Mouse (Mus musculus) MEL (cell line): ENCODE data around the gene Mylk3. TPM values are rescaled to one million over a fixed set of nuclear protein-coding genes. Genes with fewer than 3 reads are reported as not detected.

Source experiments
- DNase-seq: peaks from one replicate; pipeline ENCODE4 v3.0.0; 2011; ENCODE audit warnings: low read depth, low spot score
- H3K27ac ChIP-seq: 2 replicates; pipeline ENCODE4 v1.5.1; 2012; ENCODE audit warnings: low read depth, mild to moderate bottlenecking, control low read depth, low read length, moderate library complexity; ENCODE audit not compliant: control insufficient read depth
- H3K27me3 ChIP-seq, 2 experiments: fragments of 150-350 bp in 1 of 2; sonication (generic) in 1 of 2; 2 replicates each; pipeline ENCODE4 v1.6.1; 2012; ENCODE audit warnings: low read length in 2 of 2, mild to moderate bottlenecking in 2 of 2, improper control_type of control experiment in 1 of 2, moderate library complexity in 1 of 2; ENCODE audit not compliant: insufficient read depth in 2 of 2, control insufficient read depth in 1 of 2
- H3K36me3 ChIP-seq, 2 experiments: 2 replicates each; pipeline ENCODE4 v1.6.1; 2012 to 2014; ENCODE audit warnings: low read length in 2 of 2, improper control_type of control experiment in 1 of 2, inconsistent platforms in 1 of 2, mild to moderate bottlenecking in 1 of 2; ENCODE audit not compliant: insufficient read depth in 2 of 2, control insufficient read depth in 1 of 2
- H3K4me1 ChIP-seq, 2 experiments: fragments of 150-350 bp in 1 of 2; sonication (generic) in 1 of 2; 2 replicates each; pipeline ENCODE4 v1.6.1; 2012; ENCODE audit warnings: low read length in 2 of 2, improper control_type of control experiment in 1 of 2, mild to moderate bottlenecking in 1 of 2; ENCODE audit not compliant: insufficient read depth in 2 of 2, control insufficient read depth in 1 of 2
- H3K4me3 ChIP-seq, 2 experiments: fragments of 150-350 bp in 1 of 2; sonication (generic) in 1 of 2; 2 replicates each; pipeline ENCODE4 v1.5.1; 2012; ENCODE audit warnings: low read depth in 2 of 2, low read length in 2 of 2, mild to moderate bottlenecking in 2 of 2, moderate library complexity in 2 of 2, control low read depth in 1 of 2, improper control_type of control experiment in 1 of 2; ENCODE audit not compliant: control insufficient read depth in 1 of 2, insufficient read depth in 1 of 2
- H3K79me2 ChIP-seq: 2 replicates; pipeline ENCODE4 v1.6.1; 2012; ENCODE audit warnings: mild to moderate bottlenecking, low read length, moderate library complexity; ENCODE audit not compliant: control insufficient read depth, poor library complexity, insufficient read depth
- H3K9ac ChIP-seq: 2 replicates; pipeline ENCODE4 v1.6.1; 2012; ENCODE audit warnings: low read depth, mild to moderate bottlenecking, control low read depth, low read length, moderate library complexity; ENCODE audit not compliant: control insufficient read depth, poor library complexity, severe bottlenecking
- H3K9me3 ChIP-seq: fragments of 150-350 bp; sonication (generic); replicated peaks from 2 replicates; pipeline ENCODE4 v1.6.1; 2012; ENCODE audit warnings: mild to moderate bottlenecking, low read length, improper control_type of control experiment, moderate library complexity; ENCODE audit not compliant: insufficient read depth
- BHLHE40 ChIP-seq: IDR thresholded peaks from 2 replicates; pipeline ENCODE4 v1.6.1; 2012; ENCODE audit warnings: low read depth, mild to moderate bottlenecking, inconsistent platforms, low read length, improper control_type of control experiment, borderline replicate concordance
- CHD2 ChIP-seq: IDR thresholded peaks from 2 replicates; pipeline ENCODE4 v1.6.1; 2011; ENCODE audit warnings: low read length, improper control_type of control experiment
- CTCF ChIP-seq, 3 experiments: IDR thresholded peaks in 2 of 3; conservative IDR thresholded peaks in 1 of 3; 2 replicates each; pipeline ENCODE4 v1.5.1; 2011 to 2012; ENCODE audit warnings: low read length in 3 of 3, low read depth in 2 of 3, mild to moderate bottlenecking in 2 of 3, improper control_type of control experiment in 1 of 3, inconsistent platforms in 1 of 3, mixed read lengths in 1 of 3, moderate library complexity in 1 of 3; ENCODE audit not compliant: control insufficient read depth in 1 of 3, insufficient read depth in 1 of 3, poor library complexity in 1 of 3, severe bottlenecking in 1 of 3
- E2F4 ChIP-seq: IDR thresholded peaks from 2 replicates; pipeline ENCODE4 v1.6.1; 2011; ENCODE audit warnings: low read depth, low read length, improper control_type of control experiment, borderline replicate concordance
- GATA1 ChIP-seq: IDR thresholded peaks from 2 replicates; pipeline ENCODE4 v1.6.1; 2011; ENCODE audit warnings: low read depth, low read length, improper control_type of control experiment
- HCFC1 ChIP-seq: IDR thresholded peaks from 2 replicates; pipeline ENCODE4 v1.6.1; 2012; ENCODE audit warnings: low read depth, mild to moderate bottlenecking, inconsistent platforms, low read length, improper control_type of control experiment, moderate library complexity
- JUND ChIP-seq: IDR thresholded peaks from 2 replicates; pipeline ENCODE4 v1.6.1; 2011; ENCODE audit warnings: low read depth, mild to moderate bottlenecking, improper control_type of control experiment, low read length
- KAT2A ChIP-seq: conservative IDR thresholded peaks from 2 replicates; pipeline ENCODE4 v1.6.1; 2012; ENCODE audit warnings: low read depth, low read length, improper control_type of control experiment, inconsistent platforms
- MAFK ChIP-seq: IDR thresholded peaks from 2 replicates; pipeline ENCODE4 v1.6.1; 2011; ENCODE audit warnings: low read depth, mild to moderate bottlenecking, low read length, improper control_type of control experiment, borderline replicate concordance
- MAX ChIP-seq: IDR thresholded peaks from 2 replicates; pipeline ENCODE4 v1.6.1; 2011; ENCODE audit warnings: low read length, improper control_type of control experiment
- MAZ ChIP-seq: IDR thresholded peaks from 2 replicates; pipeline ENCODE4 v1.6.1; 2012; ENCODE audit warnings: low read depth, mild to moderate bottlenecking, inconsistent platforms, low read length, improper control_type of control experiment
- MYB ChIP-seq: IDR thresholded peaks from 2 replicates; pipeline ENCODE4 v1.6.1; 2011; ENCODE audit warnings: mild to moderate bottlenecking, low read depth, low read length, improper control_type of control experiment
- POLR2A ChIP-seq, 2 experiments: IDR thresholded peaks; 2 replicates each; pipeline ENCODE4 v1.6.1; 2011 to 2012; ENCODE audit warnings: low read length in 2 of 2, mild to moderate bottlenecking in 2 of 2, control low read depth in 1 of 2, improper control_type of control experiment in 1 of 2, low read depth in 1 of 2, moderate library complexity in 1 of 2; ENCODE audit not compliant: control insufficient read depth in 1 of 2, insufficient read depth in 1 of 2, poor library complexity in 1 of 2
- POLR2AphosphoS5 ChIP-seq: IDR thresholded peaks from 2 replicates; pipeline ENCODE4 v1.6.1; 2012; ENCODE audit warnings: low read depth, borderline replicate concordance, mild to moderate bottlenecking, inconsistent platforms, low read length, moderate library complexity, mixed read lengths
- RCOR1 ChIP-seq: IDR thresholded peaks from 2 replicates; pipeline ENCODE4 v1.6.1; 2012; ENCODE audit warnings: low read depth, mild to moderate bottlenecking, inconsistent platforms, low read length, improper control_type of control experiment
- SIN3A ChIP-seq: IDR thresholded peaks from 2 replicates; pipeline ENCODE4 v1.6.1; 2012; ENCODE audit warnings: low read length, improper control_type of control experiment, inconsistent platforms
- TAL1 ChIP-seq: IDR thresholded peaks from 2 replicates; pipeline ENCODE4 v1.6.1; 2012; ENCODE audit warnings: mild to moderate bottlenecking, inconsistent platforms, low read length, moderate library complexity, mixed read lengths
- UBTF ChIP-seq: IDR thresholded peaks from 2 replicates; pipeline ENCODE4 v1.6.1; 2012; ENCODE audit warnings: low read depth, mild to moderate bottlenecking, inconsistent platforms, low read length, improper control_type of control experiment, moderate library complexity, borderline replicate concordance; ENCODE audit not compliant: insufficient read depth
- USF1 ChIP-seq: IDR thresholded peaks from 2 replicates; pipeline ENCODE4 v1.6.1; 2014; ENCODE audit warnings: low read depth, mild to moderate bottlenecking, inconsistent platforms, low read length, improper control_type of control experiment, moderate library complexity
- ZC3H11A ChIP-seq: IDR thresholded peaks from 2 replicates; pipeline ENCODE4 v1.6.1; 2012; ENCODE audit warnings: low read depth, mild to moderate bottlenecking, inconsistent platforms, low read length, improper control_type of control experiment
- ZKSCAN1 ChIP-seq: IDR thresholded peaks from 2 replicates; pipeline ENCODE4 v1.6.1; 2012; ENCODE audit warnings: low read depth, mild to moderate bottlenecking, inconsistent platforms, low read length, improper control_type of control experiment, moderate library complexity
- ZMIZ1 ChIP-seq: IDR thresholded peaks from 2 replicates; pipeline ENCODE4 v1.6.1; 2012; ENCODE audit warnings: low read depth, mild to moderate bottlenecking, inconsistent platforms, low read length, improper control_type of control experiment, moderate library complexity
- ZNF384 ChIP-seq: IDR thresholded peaks from 2 replicates; pipeline ENCODE4 v1.6.1; 2012; ENCODE audit warnings: low read depth, mild to moderate bottlenecking, inconsistent platforms, low read length, improper control_type of control experiment
- polyA plus RNA-seq, 2 experiments: library from polyadenylated mRNA; stranded (reverse) in 1 of 2; unstranded in 1 of 2; fragments of >175 nt in 1 of 2; fragments of >200 nt in 1 of 2; gene quantifications; 2 replicates each; pipeline versions ENCODE4 v1.2.1 to v1.2.4; 2012; ENCODE audit warnings: low replicate concordance in 2 of 2, low read depth in 1 of 2; ENCODE audit not compliant: insufficient read length in 2 of 2, insufficient read depth in 1 of 2, missing spikeins in 1 of 2
- total RNA-seq: library from RNA; depleted of rRNA; stranded (reverse); fragments of 300-350 nt; gene quantifications from 2 replicates; pipeline ENCODE4 v1.2.3, GENCODE M21; 2012

Gene Mylk3
- total and polyA plus RNA-seq, 3 experiments: 9.5 to 10.4 TPM; not detected in 1

- no peaks in the 10 kb centered on the region for H3K9me3 ChIP-seq
- H3K4me3 ChIP-seq: no peak overlapping the region
Observed at GRCm38 (mm10) chr8:85337681-85338080, 48.5 kb downstream of the Mylk3 start.

GRCm38 (mm10) chr8:85336211-85336933 lies 49.8 kb downstream of the Mylk3 start:
- Histone ChIP-seq H3K4me3 (no peak overlapping the region), H3K27me3 (no peaks in the 10 kb centered on the region), H3K4me1 (peaks cover 9 to 10% of the 10 kb centered on the region in 2 experiments), H3K27ac (no peak overlapping the region), H3K9me3 (no peaks in the 10 kb centered on the region), H3K79me2 (no peaks in the 10 kb centered on the region), H3K9ac (no peak overlapping the region), H3K36me3 (peaks cover 0 to 7% of the 10 kb centered on the region in 2 experiments; a peak in 2 of 4 replicates)
- DNase-seq: no peak
- TF ChIP-seq POLR2AphosphoS5 (no peak), CHD2 (no peak), RCOR1 (no peak), USF1 (no peak), ZC3H11A (no peak), UBTF (no peak), ZNF384 (no peak), MAFK (no peak), MAZ (no peak), JUND (no peak), CTCF (IDR thresholded peaks at IDR 0.05 in 2 of 3, conservative IDR thresholded peaks at IDR 0.05 in 1 of 3; ENCODE audit: control insufficient read depth in 1 of 3, insufficient read depth in 1 of 3, low read depth in 2 of 3, low read length in 3 of 3, poor library complexity in 1 of 3, severe bottlenecking in 1 of 3) (no peak), ZMIZ1 (no peak), POLR2A (IDR thresholded peaks at IDR 0.05; ENCODE audit: control insufficient read depth in 1 of 2, insufficient read depth in 1 of 2, low read depth in 1 of 2, low read length in 2 of 2, poor library complexity in 1 of 2) (no peak)

More at GRCm38 (mm10) chr8:85337681-85338080, 48.5 kb downstream of the Mylk3 start:
- H3K79me2 ChIP-seq: no peaks in the 10 kb centered on the region
- peaks cover 0 to 7% of the 10 kb centered on the region in 2 experiments; a peak in 2 of 4 replicates for H3K36me3 ChIP-seq
- TF ChIP-seq UBTF (no peak), E2F4 (no peak), HCFC1 (no peak), ZNF384 (no peak), GATA1 (no peak), TAL1 (no peak), ZKSCAN1 (no peak), MAFK (no peak), POLR2AphosphoS5 (no peak), RCOR1 (no peak), SIN3A (no peak), CHD2 (no peak), BHLHE40 (no peak), POLR2A (IDR thresholded peaks at IDR 0.05; ENCODE audit: control insufficient read depth in 1 of 2, insufficient read depth in 1 of 2, low read depth in 1 of 2, low read length in 2 of 2, poor library complexity in 1 of 2) (no peak), MYB (no peak), KAT2A (no peak), MAX (no peak)
- no peak for DNase-seq
- H3K4me1 ChIP-seq: peaks cover 9 to 10% of the 10 kb centered on the region in 2 experiments
- H3K27ac ChIP-seq: no peak overlapping the region
- no peak overlapping the region for H3K9ac ChIP-seq
- no peaks in the 10 kb centered on the region for H3K27me3 ChIP-seq
